Mouse (Mus musculus) bone marrow macrophage, adult 2 months (primary cell): Measurements from ENCODE around the gene Gramd1a.

ENCODE experiments used
- CTCF ChIP-seq: IDR thresholded peaks from 2 replicates; pipeline ENCODE4 v1.5.1; 2012; ENCODE audit warnings: low read depth, mild to moderate bottlenecking, low read length, moderate library complexity
- POLR2A ChIP-seq: IDR thresholded peaks from 2 replicates; pipeline ENCODE4 v1.6.1; 2012; ENCODE audit warnings: mild to moderate bottlenecking, low read depth, low read length, borderline replicate concordance

DNA sequence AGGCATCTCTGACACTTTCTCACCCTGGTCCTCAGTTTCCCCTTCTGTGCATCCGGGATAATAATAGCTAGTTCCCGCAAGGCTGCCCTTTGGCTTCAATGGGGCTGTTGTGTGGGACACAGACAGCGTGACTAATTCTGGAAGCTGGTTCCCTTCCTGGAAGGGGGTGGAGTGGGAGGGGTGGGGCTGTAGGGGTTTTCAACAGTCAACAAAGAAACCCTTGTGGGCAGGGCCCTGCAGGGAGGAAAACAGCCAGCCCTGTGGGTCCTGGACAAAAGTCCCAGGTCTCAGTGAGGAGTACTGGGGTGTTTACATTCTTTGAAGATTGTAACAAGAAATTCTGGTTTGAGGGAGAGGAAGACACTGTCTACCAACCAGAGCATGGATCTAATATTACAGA, 70.5 kb downstream of the Gramd1a start:
- TF ChIP-seq CTCF = no peak
- no peak for TF ChIP-seq POLR2A
